Mouse (Mus musculus): Measurements from ENCODE around the gene Klrb1a. TPM values are rescaled to one million over a fixed set of nuclear protein-coding genes. Genes with fewer than 3 reads are reported as not detected.

Klrb1a gene
- total and polyA plus RNA-seq, 3 experiments, result not detected

DNA sequence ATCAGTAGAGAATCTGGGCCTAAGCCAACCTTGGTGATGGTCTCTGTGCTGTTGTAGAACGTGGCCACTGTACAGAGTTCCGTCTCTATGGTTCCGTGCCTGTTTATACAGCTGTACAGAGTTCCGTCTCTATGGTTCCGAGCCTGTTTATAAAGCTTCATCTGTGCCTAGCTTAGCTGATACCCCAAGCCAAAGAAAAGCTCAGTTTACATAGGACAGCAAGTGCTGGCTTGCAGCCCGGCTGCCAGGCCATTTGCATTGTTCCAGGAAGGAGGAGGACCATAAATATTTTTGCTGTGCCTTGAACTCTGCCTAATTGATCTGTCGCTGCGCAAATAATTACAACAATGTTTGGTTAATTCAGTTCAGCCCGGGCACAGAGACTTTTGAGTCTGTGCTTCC, 26.2 kb downstream of the Klrb1a start:
- Histone ChIP-seq H3K4me3 (replicated peaks in 1 of 3; ENCODE audit: low read depth in 2 of 3, low read length in 2 of 3, poor library complexity in 1 of 3) (peak overlapping the region in 1 of 3 experiments; percentile 7), H3K9me3 (replicated peaks; ENCODE audit: low read length) (no peaks in the 10 kb centered on the region), H3K9ac (ENCODE audit: insufficient read depth, low read depth) (peak overlapping the region; percentile 92), H3K79me2 (replicated peaks; ENCODE audit: control insufficient read depth, extremely low read depth, insufficient read depth, poor library complexity, severe bottlenecking) (no peaks in the 10 kb centered on the region), H3K36me3 (replicated peaks in 1 of 2; ENCODE audit: control insufficient read depth in 1 of 2, insufficient read depth in 1 of 2, low read length in 1 of 2) (no peaks in the 10 kb centered on the region), H3K4me2 (ENCODE audit: insufficient read depth, low read depth, poor library complexity, severe bottlenecking) (peak overlapping the region; percentile 39), H3K27me3 (replicated peaks) (no peaks in the 10 kb centered on the region), H3K4me1 (ENCODE audit: control insufficient read depth in 1 of 2, insufficient read depth in 2 of 2) (peaks cover 2 to 12% of the 10 kb centered on the region in 2 experiments; a peak in 3 of 4 replicates), H3K27ac (ENCODE audit: insufficient read depth, low read depth) (no peak overlapping the region; the same call in 1 of the 2 replicates)
- in situ Hi-C loops (cut with MboI; ENCODE audit: low pct_ligation_motif_present, low pct_unique_long_range_greater_than_20kb, low sequenced_read_pairs), result no loop called here
- TF ChIP-seq RAD21 (IDR thresholded peaks at IDR 0.05; ENCODE audit: low read depth, low read length) (no peak), SMC3 (IDR thresholded peaks at IDR 0.05; ENCODE audit: low read depth, low read length) (no peak), GABPA (IDR thresholded peaks at IDR 0.05; ENCODE audit: insufficient replicate concordance, low read depth, low read length) (no peak), BHLHE40 (IDR thresholded peaks at IDR 0.05; ENCODE audit: low read depth, low read length) (no peak), POLR2A (IDR thresholded peaks at IDR 0.05; ENCODE audit: low read depth, low read length) (peak; percentile 50), PAX5 (IDR thresholded peaks at IDR 0.05; ENCODE audit: low read length) (no peak), JUND (conservative IDR thresholded peaks at IDR 0.05; ENCODE audit: low read depth, low read length) (no peak), USF2 (conservative IDR thresholded peaks at IDR 0.05; ENCODE audit: low read depth, low read length) (no peak), E2F4 (IDR thresholded peaks at IDR 0.05; ENCODE audit: insufficient replicate concordance, low read depth, low read length) (no peak), ZNF384 (IDR thresholded peaks at IDR 0.05; ENCODE audit: low read depth, low read length) (no peak), CTCF (conservative IDR thresholded peaks at IDR 0.05 in 1 of 2, IDR thresholded peaks at IDR 0.05 in 1 of 2; ENCODE audit: low read depth in 2 of 2, low read length in 2 of 2) (no peak), MXI1 (IDR thresholded peaks at IDR 0.05; ENCODE audit: low read depth, low read length) (peak; percentile 15; the same call in 1 of the 2 replicates), ZC3H11A (IDR thresholded peaks at IDR 0.05; ENCODE audit: low read depth, low read length) (no peak), ETS1 (conservative IDR thresholded peaks at IDR 0.05; ENCODE audit: low read depth, low read length) (no peak; the same call in 1 of the 2 replicates), MAZ (IDR thresholded peaks at IDR 0.05; ENCODE audit: low read depth, low read length) (peak; percentile 15; the same call in 1 of the 2 replicates), MAX (IDR thresholded peaks at IDR 0.05; ENCODE audit: low read length) (no peak), SIN3A (IDR thresholded peaks at IDR 0.05; ENCODE audit: low read length) (no peak; the same call in 1 of the 2 replicates), ZKSCAN1 (IDR thresholded peaks at IDR 0.05; ENCODE audit: borderline replicate concordance, low read depth, low read length) (no peak), IRF4 (IDR thresholded peaks at IDR 0.05; ENCODE audit: low read depth, low read length) (peak; percentile 42; the same call in 1 of the 2 replicates), HCFC1 (IDR thresholded peaks at IDR 0.05; ENCODE audit: low read depth, low read length) (peak; percentile 44; the same call in 1 of the 2 replicates), NRF1 (IDR thresholded peaks at IDR 0.05; ENCODE audit: low read depth, low read length) (0 out of 2 replicates have a peak, but pooled peaks have one; percentile 28), MYC (IDR thresholded peaks at IDR 0.05; ENCODE audit: low read depth, low read length) (peak; percentile 31), UBTF (IDR thresholded peaks at IDR 0.05; ENCODE audit: low read depth, low read length) (no peak), EP300 (IDR thresholded peaks at IDR 0.05; ENCODE audit: low read length) (0 out of 2 replicates have a peak, but pooled peaks have one; percentile 25), MAFK (IDR thresholded peaks at IDR 0.05; ENCODE audit: insufficient replicate concordance, low read length) (no peak), TBP (conservative IDR thresholded peaks at IDR 0.05; ENCODE audit: low read depth, low read length) (peak; percentile 62; the same call in 1 of the 2 replicates), CHD1 (IDR thresholded peaks at IDR 0.05; ENCODE audit: low read depth, low read length) (peak; percentile 94; the same call in 1 of the 2 replicates), ELF1 (IDR thresholded peaks at IDR 0.05; ENCODE audit: low read depth, low read length) (peak; percentile 53; the same call in 1 of the 2 replicates), CHD2 (IDR thresholded peaks at IDR 0.05; ENCODE audit: low read length) (no peak), TCF12 (IDR thresholded peaks at IDR 0.05; ENCODE audit: low read depth, low read length) (no peak; the same call in 1 of the 2 replicates), KAT2A (IDR thresholded peaks at IDR 0.05; ENCODE audit: insufficient replicate concordance, low read length) (no peak), ZMIZ1 (IDR thresholded peaks at IDR 0.05; ENCODE audit: low read depth, low read length) (no peak), USF1 (IDR thresholded peaks at IDR 0.05; ENCODE audit: low read depth, low read length) (no peak), MEF2A (IDR thresholded peaks at IDR 0.05; ENCODE audit: borderline replicate concordance, low read depth, low read length) (peak; percentile 33; the same call in 1 of the 2 replicates), NELFE (IDR thresholded peaks at IDR 0.05; ENCODE audit: low read depth, low read length) (no peak), POLR2AphosphoS2 (IDR thresholded peaks at IDR 0.05; ENCODE audit: low read depth, low read length) (no peak), JUN (IDR thresholded peaks at IDR 0.05; ENCODE audit: insufficient read depth, low read depth, low read length) (no peak), RCOR1 (conservative IDR thresholded peaks at IDR 0.05; ENCODE audit: low read depth, low read length) (no peak)
- dilution Hi-C loops (cut with MboI; ENCODE audit: extremely low pct_ligation_motif_present, extremely low pct_unique_long_range_greater_than_20kb, low sequenced_read_pairs), result no loop called here
- peak; percentile 35 for DNase-seq (ENCODE audit: extremely low read depth)

All from CH12.LX (cell line).